Mouse (Mus musculus) myocyte (in vitro differentiated cells): ENCODE data around the gene Vsx2. TPM values are rescaled to one million over a fixed set of nuclear protein-coding genes. Genes with fewer than 3 reads are reported as not detected.

Source experiments
- H3K27me3 ChIP-seq: one replicate; pipeline ENCODE4 v1.6.1; 2011; ENCODE audit not compliant: control insufficient read depth, insufficient read depth, insufficient read length
- H3K36me3 ChIP-seq: one replicate; pipeline ENCODE4 v1.6.1; 2011; ENCODE audit not compliant: control insufficient read depth, insufficient read depth
- H3K4me2 ChIP-seq: one replicate; pipeline ENCODE4 v1.6.1; 2011; ENCODE audit warnings: low read depth, control low read depth
- H3K4me3 ChIP-seq: one replicate; pipeline ENCODE4 v1.5.1; 2011; ENCODE audit warnings: mild to moderate bottlenecking, control low read depth, moderate library complexity
- H3K79me2 ChIP-seq: one replicate; pipeline ENCODE4 v1.6.1; 2011; ENCODE audit not compliant: control insufficient read depth, insufficient read depth
- H3ac ChIP-seq: one replicate; pipeline ENCODE4 v1.6.1; 2011; ENCODE audit not compliant: control insufficient read depth, insufficient read length
- CEBPB ChIP-seq: IDR thresholded peaks from 2 replicates; pipeline ENCODE4 v1.6.1; 2011; ENCODE audit warnings: mild to moderate bottlenecking, moderate library complexity; ENCODE audit not compliant: poor library complexity, insufficient read depth, severe bottlenecking
- E2F4 ChIP-seq: IDR thresholded peaks from one replicate; pipeline ENCODE4 v1.6.1; 2011; ENCODE audit warnings: mild to moderate bottlenecking, control low read depth, moderate library complexity; ENCODE audit not compliant: insufficient read depth
- MAX ChIP-seq: IDR thresholded peaks from one replicate; pipeline ENCODE4 v1.6.1; 2011; ENCODE audit warnings: low read depth, mild to moderate bottlenecking, control low read depth
- MYOD1 ChIP-seq, 3 experiments: IDR thresholded peaks; one replicate each; pipeline ENCODE4 v1.6.1; 2011; ENCODE audit warnings: control low read depth in 2 of 3, low read depth in 2 of 3, mild to moderate bottlenecking in 2 of 3, moderate library complexity in 1 of 3; ENCODE audit not compliant: insufficient read length in 2 of 3, control insufficient read depth in 1 of 3
- MYOG ChIP-seq, 3 experiments: IDR thresholded peaks; one replicate each; pipeline ENCODE4 v1.6.1; 2011; ENCODE audit warnings: control low read depth in 2 of 3, low read depth in 2 of 3, mild to moderate bottlenecking in 2 of 3; ENCODE audit not compliant: insufficient read length in 2 of 3, control insufficient read depth in 1 of 3, insufficient read depth in 1 of 3
- POLR2A ChIP-seq: IDR thresholded peaks from one replicate; pipeline ENCODE4 v1.6.1; 2011; ENCODE audit warnings: low read depth, mild to moderate bottlenecking, control low read depth, moderate library complexity; ENCODE audit not compliant: insufficient read length
- POLR2AphosphoS2 ChIP-seq: IDR thresholded peaks from one replicate; pipeline ENCODE4 v1.6.1; 2011; ENCODE audit warnings: low read depth, control low read depth; ENCODE audit not compliant: insufficient read length
- REST ChIP-seq: IDR thresholded peaks from one replicate; pipeline ENCODE4 v1.6.1; 2011; ENCODE audit warnings: mild to moderate bottlenecking, control low read depth, moderate library complexity; ENCODE audit not compliant: insufficient read depth, insufficient read length
- SRF ChIP-seq: IDR thresholded peaks from one replicate; pipeline ENCODE4 v1.6.1; 2011; ENCODE audit warnings: low read depth; ENCODE audit not compliant: control insufficient read depth, insufficient read length
- TCF12 ChIP-seq: IDR thresholded peaks from one replicate; pipeline ENCODE4 v1.6.1; 2011; ENCODE audit warnings: mild to moderate bottlenecking, control low read depth; ENCODE audit not compliant: poor library complexity, insufficient read depth, severe bottlenecking
- TCF3 ChIP-seq: IDR thresholded peaks from one replicate; pipeline ENCODE4 v1.6.1; 2011; ENCODE audit warnings: low read depth, control low read depth; ENCODE audit not compliant: insufficient read length
- USF1 ChIP-seq: IDR thresholded peaks from one replicate; pipeline ENCODE4 v1.6.1; 2011; ENCODE audit warnings: low read depth, mild to moderate bottlenecking, control low read depth, moderate library complexity
- polyA plus RNA-seq: library from polyadenylated mRNA; unstranded; fragments of >200 nt; fragmentation: generic; extraction: Trizol; gene quantifications from one replicate; pipeline ENCODE4 v1.2.1, GENCODE M21; 2012; ENCODE audit warnings: missing spikeins

The Vsx2 gene
- polyA plus RNA-seq, 1 experiment = not detected

GRCm38 (mm10) chr12:84598324-84598723 lies 28.8 kb downstream of the Vsx2 start:
- H3K4me2 ChIP-seq = no peak overlapping the region
- no peak for TF ChIP-seq E2F4
- TF ChIP-seq MYOG (IDR thresholded peaks at IDR 0.05; ENCODE audit: control insufficient read depth in 1 of 3, insufficient read depth in 1 of 3, insufficient read length in 2 of 3, low read depth in 2 of 3) = no peak
- TF ChIP-seq MYOD1 (IDR thresholded peaks at IDR 0.05; ENCODE audit: control insufficient read depth in 1 of 3, insufficient read length in 2 of 3, low read depth in 2 of 3) = no peak
- no peak for TF ChIP-seq CEBPB
- no peak for TF ChIP-seq REST
- TF ChIP-seq USF1 = no peak
- no peak for TF ChIP-seq MAX
- TF ChIP-seq POLR2AphosphoS2 = no peak
- TF ChIP-seq POLR2A = no peak
- no peak for TF ChIP-seq TCF3
- no peak for TF ChIP-seq SRF
- no peak for TF ChIP-seq TCF12
- no peak overlapping the region for H3K4me3 ChIP-seq
- H3ac ChIP-seq = no peak overlapping the region
- peaks cover 5% of the 10 kb centered on the region for H3K36me3 ChIP-seq
- no peaks in the 10 kb centered on the region for H3K79me2 ChIP-seq
- H3K27me3 ChIP-seq = no peaks in the 10 kb centered on the region

GRCm38 (mm10) chr12:84604001-84604400 lies 34.4 kb downstream of the Vsx2 start:
- TF ChIP-seq POLR2AphosphoS2 = no peak
- no peak for TF ChIP-seq MYOD1 (IDR thresholded peaks at IDR 0.05; ENCODE audit: control insufficient read depth in 1 of 3, insufficient read length in 2 of 3, low read depth in 2 of 3)
- TF ChIP-seq E2F4 = no peak
- no peak for TF ChIP-seq MAX
- TF ChIP-seq SRF = no peak
- no peak overlapping the region for H3K4me3 ChIP-seq
- H3K27me3 ChIP-seq = no peaks in the 10 kb centered on the region
- no peak overlapping the region for H3K4me2 ChIP-seq
- H3K36me3 ChIP-seq = peaks cover 20% of the 10 kb centered on the region
- no peak overlapping the region for H3ac ChIP-seq
- H3K79me2 ChIP-seq = no peaks in the 10 kb centered on the region

GRCm38 (mm10) chr12:84605860-84606259 lies 36.3 kb downstream of the Vsx2 start:
- TF ChIP-seq TCF12 = no peak
- no peak for TF ChIP-seq MAX
- no peak overlapping the region for H3K4me3 ChIP-seq
- no peak overlapping the region for H3K4me2 ChIP-seq
- H3K36me3 ChIP-seq = peaks cover 20% of the 10 kb centered on the region
- H3K79me2 ChIP-seq = no peaks in the 10 kb centered on the region
- no peaks in the 10 kb centered on the region for H3K27me3 ChIP-seq
- no peak overlapping the region for H3ac ChIP-seq

- Histone ChIP-seq H3K36me3 (peaks cover 17% of the 10 kb centered on the region), H3ac (no peak overlapping the region), H3K79me2 (peaks cover 8% of the 10 kb centered on the region), H3K4me3 (no peak overlapping the region), H3K4me2 (no peak overlapping the region), H3K27me3 (no peaks in the 10 kb centered on the region)
- no peak for TF ChIP-seq TCF3
- TF ChIP-seq MYOD1 (IDR thresholded peaks at IDR 0.05; ENCODE audit: control insufficient read depth in 1 of 3, insufficient read length in 2 of 3, low read depth in 2 of 3) = peak in 1 of 3 experiments; percentile 13
- TF ChIP-seq MYOG (IDR thresholded peaks at IDR 0.05; ENCODE audit: control insufficient read depth in 1 of 3, insufficient read depth in 1 of 3, insufficient read length in 2 of 3, low read depth in 2 of 3) = no peak
- TF ChIP-seq POLR2AphosphoS2 = no peak
- TF ChIP-seq MAX = no peak
- TF ChIP-seq REST = no peak
- no peak for TF ChIP-seq USF1
Measured at GRCm38 (mm10) chr12:84611718-84612117, 42.2 kb downstream of the Vsx2 start.

GRCm38 (mm10) chr12:84612518-84612917 lies 43.0 kb downstream of the Vsx2 start:
- H3K79me2 ChIP-seq = peaks cover 12% of the 10 kb centered on the region
- TF ChIP-seq TCF12 = no peak
- TF ChIP-seq POLR2A = no peak
- no peak for TF ChIP-seq MYOG (IDR thresholded peaks at IDR 0.05; ENCODE audit: control insufficient read depth in 1 of 3, insufficient read depth in 1 of 3, insufficient read length in 2 of 3, low read depth in 2 of 3)
- TF ChIP-seq REST = no peak
- no peak for TF ChIP-seq MAX
- no peak overlapping the region for H3K4me2 ChIP-seq
- no peak overlapping the region for H3ac ChIP-seq
- H3K27me3 ChIP-seq = no peaks in the 10 kb centered on the region
- H3K36me3 ChIP-seq = peaks cover 12% of the 10 kb centered on the region
- H3K4me3 ChIP-seq = no peak overlapping the region

GRCm38 (mm10) chr12:84614001-84614400 lies 44.4 kb downstream of the Vsx2 start:
- H3ac ChIP-seq = no peak overlapping the region
- peak overlapping the region; percentile 90 for H3K4me2 ChIP-seq
- H3K36me3 ChIP-seq = peaks cover 8% of the 10 kb centered on the region
- H3K4me3 ChIP-seq = no peak overlapping the region
- TF ChIP-seq TCF12 (no peak), SRF (no peak), USF1 (peak; percentile 32), POLR2A (no peak)
- peaks cover 12% of the 10 kb centered on the region for H3K79me2 ChIP-seq
- no peaks in the 10 kb centered on the region for H3K27me3 ChIP-seq
